Mouse (Mus musculus) heart, embryonic 12.5 days (tissue): ENCODE measurements around the gene Cd99l2. TPM values are rescaled to one million over a fixed set of nuclear protein-coding genes. Genes with fewer than 3 reads are reported as not detected.

Experiments used
- microRNA-seq: library from miRNA; unstranded; fragments of <30 nt; microRNA quantifications from one replicate; pipeline ENCODE4, GENCODE M21; 2017
- polyA plus RNA-seq: library from polyadenylated mRNA; unstranded; fragments of >200 nt; fragmentation: Nextera tagmentation; extraction: Ambion mirVana; gene quantifications from 2 replicates; pipeline ENCODE4 v1.2.1, GENCODE M21; 2016

Gene Cd99l2
- polyA plus RNA-seq, 1 experiment from 2014 or later, result 34.8 TPM

Small RNAs within 50 kb of the gene (microRNA-seq; reads per million reads assigned to microRNA genes)
- not detected for gene Gm23945

Other genes with a start within 250 kb of the Cd99l2 start
- 12.8 and 15.7 TPM in 2 replicates for gene Mtmr1, start 128.1 kb downstream of the Cd99l2 start, polyA plus RNA-seq
- 203 TPM in 2 replicates for gene Hmgb3, start 63.1 kb upstream of the Cd99l2 start, polyA plus RNA-seq
- gene Gpr50, start 170.8 kb upstream of the Cd99l2 start, polyA plus RNA-seq, result 1.3 and 1.5 TPM in 2 replicates